ENCODE assay signal across 8 mouse cellular contexts in genomic region chr6:36389260-36389965, GRCm38 (mm10). TPM values are rescaled to one million over a fixed set of nuclear protein-coding genes. Genes with fewer than 3 reads are reported as not detected.
A peak's percentile ranks its signal among the peaks of the same experiment; 100 is the strongest.
DNase-seq lines count a peak whose midpoint lies in the region; ATAC-seq and TF ChIP-seq lines count a peak whose summit lies in the region.

No protein-coding gene starts in this region.

- 28% methylated on average over 20 of the region's 20 CpGs for WGBS in kidney, embryonic 16.5 days
- WGBS in embryonic facial prominence, embryonic 10.5 days = 30% methylated on average over 20 of the region's 20 CpGs
- 30% methylated on average over 20 of the region's 20 CpGs for WGBS in liver, postnatal 0 days (ENCODE audit: insufficient replicate concordance)

- TF ChIP-seq EP300 in liver, postnatal 0 days (IDR thresholded peaks at IDR 0.05; ENCODE audit: low read depth) = no peak

- TF ChIP-seq CTCF in liver, postnatal 0 days (IDR thresholded peaks at IDR 0.05; ENCODE audit: low read depth) = no peak

- peaks cover 16% of the 10 kb centered on the region for H3K4me1 ChIP-seq in kidney, embryonic 16.5 days (ENCODE audit: insufficient read depth, low read length)
- peaks cover 22% of the 10 kb centered on the region for H3K4me1 ChIP-seq in embryonic facial prominence, embryonic 10.5 days
- H3K4me1 ChIP-seq in liver, postnatal 0 days (ENCODE audit: insufficient read depth) = peaks cover 2% of the 10 kb centered on the region; the same call in 1 of the 2 replicates

- no peaks in the 10 kb centered on the region for H3K9me3 ChIP-seq in kidney, embryonic 16.5 days (ENCODE audit: low read length)
- no peaks in the 10 kb centered on the region for H3K9me3 ChIP-seq in embryonic facial prominence, embryonic 10.5 days
- no peaks in the 10 kb centered on the region for H3K9me3 ChIP-seq in liver, postnatal 0 days (ENCODE audit: low read length)

- peaks cover 53% of the 10 kb centered on the region for H3K27me3 ChIP-seq in kidney, embryonic 16.5 days (ENCODE audit: insufficient read depth, low read length)
- peaks cover 70% of the 10 kb centered on the region for H3K27me3 ChIP-seq in embryonic facial prominence, embryonic 10.5 days (replicated peaks; ENCODE audit: low read depth, poor library complexity, severe bottlenecking)
- H3K27me3 ChIP-seq in liver, postnatal 0 days (ENCODE audit: insufficient read depth, low read length) = peaks cover 25% of the 10 kb centered on the region

- intact Hi-C loops in heart, postnatal 10 days (cut with DNase I) = loop anchor here (5.0 to 10.0 kb wide), 3 partner anchors 385 to 1005 kb away; no protein-coding TSS in a partner anchor

- H3K9ac ChIP-seq in kidney, embryonic 16.5 days (replicated peaks; ENCODE audit: low read length) = no peak overlapping the region
- H3K9ac ChIP-seq in liver, postnatal 0 days (replicated peaks) = no peak overlapping the region

- DNase-seq in kidney, postnatal 36 days = no peak
- peak; percentile 13 for DNase-seq in embryonic facial prominence, embryonic 10.5 days (ENCODE audit: low spot score)
- peak; percentile 57 to 59 for DNase-seq in heart, postnatal 10 days
- DNase-seq in liver, postnatal 0 days = no peak
- DNase-seq in urinary bladder, postnatal 4 days (ENCODE audit: low spot score in 2 of 2) = no peak
- no peak for DNase-seq in kidney, postnatal 14 days
- no peak for DNase-seq in MN1 (ENCODE audit: low spot score)

- H3K4me3 ChIP-seq in kidney, embryonic 16.5 days (ENCODE audit: low read length) = peak overlapping the region; percentile 56
- peak overlapping the region; percentile 64 for H3K4me3 ChIP-seq in embryonic facial prominence, embryonic 10.5 days
- H3K4me3 ChIP-seq in liver, postnatal 0 days (ENCODE audit: low read depth, low read length) = peak overlapping the region; percentile 47

- no peak overlapping the region for H3K27ac ChIP-seq in kidney, embryonic 16.5 days (ENCODE audit: low read length)
- no peak overlapping the region for H3K27ac ChIP-seq in embryonic facial prominence, embryonic 10.5 days (replicated peaks)
- H3K27ac ChIP-seq in liver, postnatal 0 days (ENCODE audit: low read depth) = no peak overlapping the region

- no peak for ATAC-seq in kidney, embryonic 16.5 days (ENCODE audit: low FRiP score, low TSS enrichment)
- no peak for ATAC-seq in liver, postnatal 0 days

- peak overlapping the region; percentile 88 for H3K4me2 ChIP-seq in kidney, embryonic 16.5 days (replicated peaks; ENCODE audit: low read depth, low read length)
- peak overlapping the region; percentile 72 for H3K4me2 ChIP-seq in liver, postnatal 0 days (ENCODE audit: low read depth, low read length)

- H3K36me3 ChIP-seq in kidney, embryonic 16.5 days (ENCODE audit: insufficient read depth, low read length) = no peaks in the 10 kb centered on the region
- H3K36me3 ChIP-seq in embryonic facial prominence, embryonic 10.5 days (replicated peaks) = no peaks in the 10 kb centered on the region
- H3K36me3 ChIP-seq in liver, postnatal 0 days (replicated peaks; ENCODE audit: insufficient read depth, low read length) = no peaks in the 10 kb centered on the region

RNA-seq across cellular contexts. Expression of gene Chrm2, which starts 1.5 kb away (rescaled TPM):
- 0.21 and 0.29 TPM in 2 replicates for polyA plus RNA-seq in kidney, embryonic 16.5 days (2015; fragmentation: Nextera tagmentation; extraction: Ambion mirVana)
- polyA plus RNA-seq in embryonic facial prominence, embryonic 10.5 days (2016; fragmentation: Nextera tagmentation; extraction: Ambion mirVana) = 0.24 and 0.25 TPM in 2 replicates
- total RNA-seq in heart, postnatal 10 days (2021) = 10 to 100 TPM; 38.3 to 41.1 TPM
- 0.21 and 0.22 TPM in 2 replicates for polyA plus RNA-seq in liver, postnatal 0 days (2015; fragmentation: Nextera tagmentation; extraction: Ambion mirVana)

Comparison
In these comparisons a context has a peak if more than half of its experiments do, and no peak if none do; other contexts are left out.
1. DNase-seq: peak in embryonic facial prominence, embryonic 10.5 days (single experiment) and heart, postnatal 10 days (2 of 2); none in kidney, postnatal 36 days (0 of 2), liver, postnatal 0 days (single experiment), urinary bladder, postnatal 4 days (0 of 2), kidney, postnatal 14 days (single experiment) and MN1 (single experiment).
2. Peak in every context shown above with its lines, with median percentiles within 50 percentile points of each other: H3K4me3 ChIP-seq.